Mouse (Mus musculus): Measurements from ENCODE around the gene Fam196a.

Gene Fam196a

DNA sequence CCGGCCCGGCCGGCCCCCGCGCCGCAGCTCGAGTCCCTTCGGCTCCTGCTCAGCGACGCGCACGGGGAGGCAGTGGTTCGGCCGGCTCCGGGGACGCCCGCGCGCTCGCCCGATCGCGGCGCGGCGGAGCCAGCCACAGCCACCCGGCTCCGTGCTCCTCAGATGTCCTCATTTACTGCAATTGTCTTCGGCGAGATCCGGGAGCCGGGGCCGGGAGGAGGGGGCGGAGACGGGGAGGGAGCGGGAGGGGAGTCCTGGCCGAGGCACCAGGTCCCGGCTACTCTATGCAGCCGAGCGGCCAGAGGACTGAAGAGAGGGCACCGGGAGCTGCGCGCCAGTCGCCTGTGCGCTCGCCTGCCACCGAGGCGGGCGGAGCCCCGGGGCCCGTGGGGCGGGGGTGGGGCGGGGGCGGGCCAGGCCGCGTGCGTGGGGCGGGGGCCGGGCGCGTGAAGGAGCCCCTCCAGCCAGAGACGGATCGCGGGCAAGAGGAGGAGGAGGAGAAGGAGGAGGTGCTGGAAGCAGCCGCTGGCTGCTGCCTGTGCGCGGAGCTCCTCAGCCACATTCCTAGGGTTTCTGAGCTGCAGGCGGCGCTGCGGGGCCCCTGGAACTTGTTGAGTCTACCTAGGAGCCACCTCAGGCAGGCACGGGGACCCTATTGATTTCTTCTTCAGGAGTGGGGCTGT lies at the start of gene Fam196a:
TSS of gene Fam196a (minus strand) at position 504 of the 683 bp plus-strand sequence.
- DNase-seq (ENCODE audit: low spot score in 2 of 2) = peak; percentile 80 to 81

DNA sequence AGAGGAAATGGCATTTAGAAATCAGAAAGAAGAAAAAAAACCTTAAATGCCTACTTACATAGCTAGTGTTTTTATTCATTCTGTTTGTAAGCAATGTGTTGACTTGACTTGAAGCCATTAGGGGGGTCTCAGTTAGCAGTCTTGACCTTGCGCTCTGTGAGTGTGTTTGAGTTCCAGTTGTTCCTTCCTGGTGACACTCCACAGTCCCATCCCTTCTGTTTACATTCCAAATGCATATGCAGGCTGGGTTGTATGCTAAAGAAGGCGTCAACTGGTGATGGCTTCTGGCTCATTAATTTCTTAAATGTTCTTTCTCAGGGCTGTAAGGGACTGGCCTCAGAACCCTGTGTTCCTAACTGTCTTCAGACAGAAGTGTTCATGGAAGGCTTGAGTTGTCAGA lies 23.4 kb upstream of the Fam196a start:
- DNase-seq (ENCODE audit: low spot score in 2 of 2) = no peak

DNA sequence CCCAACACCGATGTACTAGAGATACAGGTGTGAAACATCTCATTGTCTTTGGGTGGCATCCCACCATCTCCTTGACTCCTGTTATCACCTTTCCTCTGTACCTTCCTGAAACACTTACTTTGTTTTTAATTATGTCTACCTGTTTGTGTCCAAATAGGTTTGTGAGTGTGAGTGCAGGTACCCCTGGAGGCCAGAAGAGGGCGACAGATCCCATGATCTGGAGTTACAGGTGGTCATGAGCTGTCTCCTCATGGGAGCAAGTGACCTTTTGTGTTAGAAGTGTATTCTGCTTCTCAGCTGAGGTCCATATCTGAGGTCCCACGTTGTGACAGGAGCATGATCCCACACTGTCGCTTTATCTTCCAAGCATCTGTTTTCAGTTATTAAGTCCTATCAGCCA lies 22.6 kb upstream of the Fam196a start:
- no peak for DNase-seq (ENCODE audit: low spot score in 2 of 2)

DNA sequence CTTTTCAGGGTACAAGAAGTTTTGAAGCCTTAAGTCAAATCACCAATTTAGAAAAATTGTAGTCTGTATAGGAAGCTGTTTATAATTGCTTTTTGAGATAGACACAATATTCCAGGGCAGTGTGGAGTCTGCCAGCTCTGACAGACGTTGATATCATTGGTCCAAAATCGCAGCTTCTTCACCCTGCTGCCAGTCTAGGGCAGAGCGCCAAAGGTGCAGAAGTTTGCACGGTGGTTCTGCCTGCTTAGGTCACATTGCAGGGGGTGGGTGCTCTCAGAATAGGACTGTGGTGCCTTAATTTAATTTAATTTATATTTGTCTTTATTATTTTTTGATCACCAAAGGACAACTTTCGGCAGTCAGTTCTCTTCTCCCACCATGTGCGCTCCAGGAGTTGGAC lies 20.9 kb upstream of the Fam196a start:
- no peak for DNase-seq (ENCODE audit: low spot score in 2 of 2)

DNA sequence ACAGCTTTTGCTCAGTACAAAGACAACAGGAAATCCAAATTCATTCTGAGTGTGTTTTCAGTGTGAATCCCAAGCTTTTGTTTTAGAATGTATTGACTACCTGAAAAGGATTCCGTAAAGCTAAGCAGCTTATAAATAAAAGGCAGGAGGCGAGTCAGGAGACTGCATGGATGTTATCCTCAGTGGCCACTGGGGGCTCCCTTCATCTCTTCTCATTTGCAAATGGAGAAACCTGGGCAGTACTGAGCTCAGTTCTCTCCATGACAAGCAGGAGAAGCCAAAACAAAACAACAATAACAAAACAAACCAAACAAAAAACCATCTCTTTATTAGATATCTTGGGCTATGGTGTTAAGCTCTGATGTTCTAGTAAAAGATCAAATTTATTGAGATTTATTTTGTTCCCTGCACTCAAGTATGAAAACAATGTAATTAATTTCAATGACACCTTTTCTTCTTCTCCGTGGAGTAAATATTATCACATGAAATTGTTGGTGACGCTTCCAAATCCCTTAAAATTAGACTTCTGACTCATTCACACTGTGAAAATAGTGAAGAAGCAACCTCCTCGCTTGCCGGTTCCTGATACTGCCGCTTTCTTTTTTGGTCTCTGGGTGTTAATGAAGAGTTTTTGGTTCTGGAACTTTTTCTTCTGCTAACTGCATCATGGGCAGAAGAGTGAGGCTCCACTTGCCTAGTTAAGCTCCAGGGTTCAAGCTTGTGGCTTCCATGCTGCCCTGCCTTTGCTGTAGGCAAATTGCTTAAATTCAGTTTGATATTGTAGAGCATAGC lies 7.9 kb upstream of the Fam196a start:
- no peak for DNase-seq (ENCODE audit: low spot score in 2 of 2)

DNA sequence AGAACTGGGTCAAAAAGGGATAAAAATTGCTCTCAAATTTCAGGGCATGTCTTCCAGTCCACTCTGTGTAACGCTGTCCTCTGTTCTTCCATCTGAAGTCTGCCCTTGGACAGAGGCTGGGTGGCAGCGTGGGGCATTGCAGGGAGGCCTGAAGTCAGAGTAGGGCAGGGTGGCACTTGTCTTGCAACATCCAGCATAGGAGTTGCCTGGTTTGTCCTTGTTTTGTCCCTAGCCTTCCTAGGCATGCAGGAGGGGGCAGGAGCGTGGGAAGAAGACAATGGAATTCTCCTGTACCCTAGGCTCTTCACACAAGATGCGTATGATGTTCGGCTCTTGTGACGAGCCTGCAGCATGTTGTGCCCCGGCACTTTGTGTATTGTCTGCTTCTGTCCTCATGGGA lies 5.5 kb upstream of the Fam196a start:
- no peak for DNase-seq (ENCODE audit: low spot score in 2 of 2)

DNA sequence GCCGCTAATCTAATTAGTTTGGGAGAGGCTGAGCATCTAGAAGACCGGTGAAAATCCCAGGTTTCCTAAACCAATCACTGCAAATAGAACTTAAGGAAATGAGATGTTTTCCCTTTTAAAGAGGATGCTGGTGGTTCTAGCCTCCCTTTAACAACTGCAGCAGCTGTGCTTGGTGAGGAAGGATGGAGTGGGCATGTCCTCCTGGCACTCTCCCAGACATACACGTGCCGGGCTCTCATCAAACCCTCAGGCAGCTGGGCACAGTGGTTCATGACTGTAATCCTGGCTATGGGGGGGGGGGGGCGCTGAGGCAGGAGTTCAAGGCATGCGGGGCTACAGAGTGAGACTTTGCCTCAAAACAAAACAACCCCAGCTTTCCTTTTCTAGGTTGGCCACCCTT lies 4.8 kb upstream of the Fam196a start:
- no peak for DNase-seq (ENCODE audit: low spot score in 2 of 2)

DNA sequence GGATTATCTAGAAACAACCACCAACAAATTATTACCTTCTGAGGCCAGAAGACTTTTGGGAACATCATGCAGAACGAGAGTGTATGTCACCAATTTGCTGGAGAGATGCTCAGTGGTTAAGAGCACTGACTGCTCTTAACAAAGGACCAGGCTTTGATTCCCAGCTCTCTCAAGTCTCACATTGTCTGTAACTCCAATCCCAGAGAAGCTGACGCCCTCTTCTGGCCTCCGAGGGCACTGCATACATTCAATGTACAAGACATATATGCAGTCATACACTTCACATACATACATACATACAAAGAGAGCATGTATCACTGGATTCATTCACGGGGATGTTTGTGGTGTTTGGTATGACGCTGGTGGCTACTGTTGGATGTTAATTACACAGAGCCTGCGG lies 3.7 kb upstream of the Fam196a start:
- DNase-seq (ENCODE audit: low spot score in 2 of 2) = no peak

DNA sequence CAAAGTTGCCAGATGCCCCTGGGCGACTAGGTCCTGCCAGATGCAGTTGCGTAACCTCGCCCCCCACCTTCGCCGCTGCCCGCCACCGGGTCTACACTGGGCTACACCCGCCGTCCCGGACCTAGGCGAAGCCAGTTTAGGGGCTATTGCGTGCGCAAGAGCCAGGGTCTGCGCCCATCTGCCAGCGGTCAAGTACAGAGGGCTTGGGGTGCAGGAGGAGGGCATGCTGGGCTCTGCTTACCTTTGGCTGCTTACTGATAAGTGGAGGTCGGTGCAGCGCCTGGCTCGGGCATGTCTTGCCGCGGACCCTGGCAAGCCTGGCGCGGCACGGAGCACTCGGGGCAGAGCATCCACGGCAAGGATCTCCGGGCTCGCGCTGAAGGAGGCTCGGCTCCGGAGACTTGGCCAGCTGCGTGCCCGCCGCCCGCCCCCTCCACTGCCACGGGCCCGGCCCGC lies 731 bp downstream of the Fam196a start:
- DNase-seq (ENCODE audit: low spot score in 2 of 2) = peak in 1 of 2 experiments; percentile 43

DNA sequence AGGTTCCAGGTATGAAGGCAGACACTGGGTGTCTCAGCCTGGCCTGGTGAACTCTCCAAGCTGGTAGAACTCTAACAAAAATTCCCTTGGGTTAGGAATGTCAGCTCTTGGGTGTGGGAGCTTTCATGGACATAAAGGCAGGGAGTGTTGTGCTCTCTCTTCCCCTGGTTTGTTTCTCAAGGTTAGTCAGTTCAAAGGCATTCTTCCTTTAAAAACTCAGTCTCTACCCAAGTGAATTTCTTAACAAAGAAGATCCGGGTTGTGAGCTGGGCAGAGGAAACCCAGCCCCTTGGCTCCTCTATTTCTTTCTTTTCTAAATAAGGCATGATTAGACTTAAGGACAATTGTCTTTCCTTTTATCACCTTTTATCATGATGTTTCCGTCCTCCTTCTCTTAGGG lies 6.3 kb downstream of the Fam196a start:
- DNase-seq (ENCODE audit: low spot score in 2 of 2) = no peak

DNA sequence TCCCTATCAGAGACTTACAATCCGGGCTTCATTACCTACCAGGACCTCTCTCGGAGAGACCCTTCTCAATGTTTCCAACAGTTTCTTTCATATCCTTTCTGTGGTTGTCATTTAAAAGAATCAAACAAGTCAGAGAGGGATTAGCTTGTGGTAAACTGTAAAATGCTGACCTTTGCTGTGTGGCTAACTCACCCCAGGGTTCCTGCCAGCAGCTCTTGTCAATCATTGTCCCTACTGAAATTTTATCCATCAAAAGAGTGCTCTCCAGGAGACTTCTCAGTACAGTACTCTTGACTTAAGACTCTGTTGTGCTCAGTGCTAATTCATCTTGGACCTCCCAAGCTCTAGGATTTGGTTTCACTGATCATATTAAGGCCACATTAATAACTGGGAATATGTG lies 36.2 kb downstream of the Fam196a start:
- no peak for DNase-seq (ENCODE audit: low spot score in 2 of 2)

DNA sequence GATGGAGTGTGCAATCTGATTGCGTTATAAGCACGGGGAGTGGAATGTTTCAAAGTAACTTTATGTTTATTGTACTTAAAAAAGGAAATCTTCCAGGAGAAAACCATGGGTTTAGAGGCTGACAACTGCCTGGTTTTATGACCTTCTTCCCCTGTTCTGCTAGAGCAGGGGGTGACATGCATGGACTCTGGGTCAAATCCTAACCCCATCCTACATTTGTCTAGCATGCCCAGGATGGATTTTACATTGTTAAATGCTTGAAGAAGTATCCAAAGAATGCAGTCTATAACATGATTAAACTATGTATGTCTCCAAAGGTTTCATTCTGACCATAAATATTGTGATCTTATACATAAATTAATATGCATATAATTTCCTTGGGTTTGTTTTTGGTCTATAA lies 38.8 kb downstream of the Fam196a start:
- no peak for DNase-seq (ENCODE audit: low spot score in 2 of 2)

DNA sequence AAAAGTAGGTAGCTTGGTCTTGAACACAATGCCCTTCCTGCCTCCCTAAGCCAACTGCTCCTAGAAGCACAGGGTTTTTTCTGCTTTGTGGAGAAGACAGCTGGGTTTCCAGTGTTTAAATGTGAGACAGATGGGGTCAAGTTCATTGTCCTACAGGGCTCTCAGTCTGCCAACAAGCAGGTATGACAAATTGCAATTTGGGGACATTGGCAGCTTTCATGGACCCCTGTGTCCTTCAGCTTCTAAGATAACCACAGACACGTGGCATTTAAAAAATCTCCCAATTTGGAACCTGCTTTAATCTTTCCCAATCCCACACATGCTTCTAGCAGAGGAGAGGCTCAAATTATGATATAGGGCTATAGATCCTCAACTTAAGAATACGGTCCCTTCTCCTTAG lies 43.6 kb downstream of the Fam196a start:
- DNase-seq (ENCODE audit: low spot score in 2 of 2) = no peak

DNA sequence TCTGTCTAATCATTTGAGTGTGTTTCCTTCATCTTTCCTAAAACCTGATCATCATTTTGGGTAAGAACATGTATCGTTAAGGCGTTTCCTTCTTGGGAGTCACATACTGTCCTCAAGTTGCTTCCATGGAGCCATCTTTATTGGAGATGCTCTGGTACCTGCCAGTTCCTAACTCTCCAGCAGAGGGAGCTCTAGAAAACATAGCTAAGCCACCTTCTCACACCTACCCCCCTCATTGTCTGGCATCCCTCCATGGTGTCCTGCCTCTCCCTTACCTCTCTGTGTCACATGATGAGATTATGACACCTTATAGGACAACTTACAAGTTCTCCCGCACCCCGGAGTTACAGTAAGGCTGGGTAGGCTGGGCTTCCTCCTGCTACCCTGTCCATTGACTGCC lies 45.3 kb downstream of the Fam196a start:
- peak in 1 of 2 experiments; percentile 11 for DNase-seq (ENCODE audit: low spot score in 2 of 2)

DNA sequence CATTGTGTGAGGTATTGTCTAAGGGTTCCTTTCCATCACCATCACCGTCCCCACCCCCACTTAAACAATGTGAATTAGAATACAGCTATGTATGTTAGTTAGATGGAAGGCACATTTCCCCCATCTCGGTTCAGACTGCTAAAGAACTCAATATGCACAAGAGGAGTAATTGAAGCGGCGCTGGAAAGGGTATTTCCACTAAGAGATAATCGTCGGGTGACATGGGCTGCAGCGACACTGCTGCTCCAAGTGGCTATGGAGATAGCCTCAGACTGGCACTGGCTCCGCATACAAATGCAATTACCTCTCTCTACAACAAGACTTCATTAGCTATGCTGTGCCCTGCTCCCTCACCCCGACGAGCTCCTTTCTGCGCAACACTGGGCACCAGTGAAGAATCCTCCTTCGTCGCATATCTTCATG lies 45.8 kb downstream of the Fam196a start:
- no peak for DNase-seq (ENCODE audit: low spot score in 2 of 2)

DNA sequence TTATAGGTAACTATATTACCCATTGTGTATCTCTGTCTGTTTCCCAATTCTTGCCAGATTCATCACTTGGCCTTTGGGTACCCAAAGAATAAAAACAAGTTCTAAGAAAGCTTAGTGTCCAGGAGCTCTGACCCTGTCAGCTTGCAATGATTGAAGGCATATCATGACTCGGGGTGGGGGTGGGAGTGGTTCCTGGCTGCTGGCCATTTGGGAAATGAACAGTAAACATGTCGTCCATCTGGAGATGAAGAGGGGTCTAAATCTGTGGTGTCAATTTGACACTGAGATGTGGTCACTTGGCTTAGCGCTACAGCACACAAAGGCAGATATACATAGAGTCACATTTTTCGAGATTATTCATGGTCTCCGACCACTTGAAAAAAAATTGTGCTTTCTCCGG lies 54.7 kb downstream of the Fam196a start:
- DNase-seq (ENCODE audit: low spot score in 2 of 2) = no peak

DNA sequence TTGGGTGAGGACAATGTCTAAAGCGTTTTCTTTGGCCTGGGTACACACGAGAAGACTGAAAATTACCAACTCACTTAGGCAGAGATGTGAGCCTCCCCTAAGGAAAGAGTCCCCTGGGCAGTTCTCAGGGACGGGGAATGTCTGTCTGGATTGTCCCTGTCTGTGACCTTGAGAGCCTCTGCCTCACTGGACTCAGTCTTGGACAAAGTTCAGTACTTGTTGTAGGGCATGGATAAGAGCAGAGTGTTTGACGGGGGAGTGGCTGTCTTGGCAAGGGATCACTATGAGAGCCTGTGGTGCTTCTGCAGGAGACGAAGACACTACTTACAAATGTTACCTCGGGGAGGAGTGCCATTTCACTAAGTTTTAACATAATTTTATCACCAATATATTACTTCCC lies 57.8 kb downstream of the Fam196a start:
- DNase-seq (ENCODE audit: low spot score in 2 of 2) = no peak

DNA sequence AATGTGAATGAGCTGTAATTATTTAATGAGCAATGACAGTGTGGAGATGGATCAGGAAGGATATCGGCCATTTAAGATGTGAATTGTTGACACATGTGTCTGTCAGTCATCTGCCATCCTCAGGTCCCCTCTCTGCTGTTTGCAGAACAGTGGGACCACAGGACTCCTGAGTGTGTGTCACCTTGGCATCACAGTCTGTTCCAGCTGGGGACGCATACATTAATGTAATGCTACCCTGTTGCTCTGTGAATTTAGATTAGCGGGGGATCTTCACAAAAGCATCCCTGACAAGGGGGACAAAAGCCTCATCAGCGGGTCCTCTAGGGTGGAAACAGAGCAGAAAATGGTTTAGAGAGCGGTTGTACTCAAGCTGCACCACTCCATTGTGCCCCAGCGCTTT lies 59.2 kb downstream of the Fam196a start:
- no peak for DNase-seq (ENCODE audit: low spot score in 2 of 2)

DNA sequence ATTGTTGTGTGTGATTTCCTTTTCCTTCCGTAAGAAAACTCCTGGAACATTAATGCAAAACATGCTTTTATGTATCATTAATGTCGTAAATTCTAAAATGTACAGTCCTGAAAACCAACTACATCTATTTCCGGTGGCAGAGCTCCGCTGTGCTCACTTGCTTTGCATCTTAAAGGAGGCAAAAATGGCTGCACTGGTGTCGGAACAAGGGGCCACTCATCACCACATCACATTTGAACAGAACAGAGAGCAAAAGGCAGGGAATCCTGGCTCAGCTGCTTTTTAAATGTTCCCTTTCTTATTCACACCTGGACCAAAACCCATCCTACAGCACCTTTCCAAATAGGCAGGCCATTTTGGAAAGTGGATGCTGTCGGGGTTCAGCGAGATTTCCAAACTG lies 65.2 kb downstream of the Fam196a start:
- no peak for DNase-seq (ENCODE audit: low spot score in 2 of 2)

DNA sequence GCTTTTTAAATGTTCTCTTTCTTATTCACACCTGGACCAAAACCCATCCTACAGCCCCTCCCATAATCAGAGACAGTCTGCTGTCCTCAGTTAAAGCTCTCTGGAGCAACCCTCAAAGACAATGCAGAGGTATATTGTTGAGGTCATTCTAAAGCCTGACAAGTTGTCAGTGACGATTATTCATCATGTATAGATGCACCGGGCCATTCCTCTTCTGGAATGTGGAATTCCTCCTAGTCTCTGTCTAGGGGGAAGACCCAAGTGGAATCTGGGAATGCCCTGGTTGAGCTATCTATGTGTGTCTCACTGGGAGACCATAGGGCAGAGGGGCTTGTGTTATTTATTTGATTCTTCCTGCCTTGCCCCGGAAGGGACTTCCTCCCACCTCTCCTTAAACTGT lies 65.7 kb downstream of the Fam196a start:
- DNase-seq (ENCODE audit: low spot score in 2 of 2) = no peak

DNA sequence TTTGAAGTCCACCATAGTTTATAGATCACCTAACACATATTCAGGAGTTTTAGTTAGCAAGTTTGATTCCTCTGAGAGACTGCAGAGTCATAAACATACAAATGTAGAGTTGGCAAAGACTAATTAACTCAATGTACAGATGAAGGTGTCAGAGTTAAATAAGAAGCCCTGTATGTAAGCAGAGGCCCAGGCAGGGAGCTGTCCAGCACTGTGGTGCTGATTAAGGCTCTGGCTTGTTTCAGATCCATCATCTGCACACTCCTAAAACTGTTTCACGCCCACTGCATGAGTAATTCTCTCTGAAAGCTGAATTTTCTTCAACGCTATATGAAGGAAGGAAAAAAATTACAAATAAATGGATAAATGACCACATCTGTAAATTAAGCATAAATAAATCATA lies 74.1 kb downstream of the Fam196a start:
- DNase-seq (ENCODE audit: low spot score in 2 of 2) = peak; percentile 12 to 14

DNA sequence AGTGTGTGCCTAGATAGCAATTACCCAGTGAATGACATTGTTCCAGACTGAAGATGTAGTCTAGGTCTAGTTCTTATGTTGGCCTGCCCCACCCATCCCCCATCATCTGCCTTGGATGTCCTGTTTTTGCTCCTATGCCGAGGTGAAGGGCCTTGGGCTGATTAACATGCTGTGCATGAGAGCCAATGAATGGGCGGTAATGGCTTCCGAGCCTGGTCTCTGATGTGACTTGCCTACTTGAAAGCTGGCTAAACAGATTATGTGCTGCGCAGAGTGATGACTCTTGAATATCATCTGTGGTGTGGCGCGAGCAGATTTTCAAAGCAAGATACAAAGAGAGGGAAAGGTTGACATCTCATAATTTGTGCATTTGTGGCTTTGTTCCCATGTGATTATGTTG lies 76.2 kb downstream of the Fam196a start:
- peak in 1 of 2 experiments; percentile 3 for DNase-seq (ENCODE audit: low spot score in 2 of 2)

DNA sequence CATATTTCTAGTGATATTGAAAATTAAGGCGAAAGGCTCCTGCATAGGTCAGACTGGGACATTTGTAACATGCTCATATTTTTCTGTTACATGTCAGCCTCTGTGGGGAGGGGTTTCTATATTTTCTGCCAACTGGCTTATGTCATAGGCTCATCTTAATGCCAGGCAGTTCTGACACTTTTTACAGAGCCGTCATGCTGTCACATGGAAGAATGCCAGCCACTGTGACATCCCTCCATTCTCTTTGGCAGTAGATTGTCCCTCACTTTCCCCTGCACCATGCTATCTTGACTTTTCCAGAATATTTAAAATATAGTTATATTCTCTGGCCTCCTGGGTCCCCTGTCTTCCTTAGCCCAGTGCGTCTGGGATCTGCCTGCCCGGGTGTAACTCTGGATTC lies 95.5 kb downstream of the Fam196a start:
- no peak for DNase-seq (ENCODE audit: low spot score in 2 of 2)
